Mouse (Mus musculus): ENCODE measurements around the gene Notch3. TPM values are rescaled to one million over a fixed set of nuclear protein-coding genes. Genes with fewer than 3 reads are reported as not detected.
A peak's percentile ranks its signal among the peaks of the same experiment; 100 is the strongest.
"Not testable (repeated sequence)": the region's sequence is repeated elsewhere in the genome, so short reads cannot be mapped to it uniquely, and the experiment has no call there.

The Notch3 gene
- polyA plus RNA-seq, 1 experiment from 2014 or later, result 8.1 TPM

DNA sequence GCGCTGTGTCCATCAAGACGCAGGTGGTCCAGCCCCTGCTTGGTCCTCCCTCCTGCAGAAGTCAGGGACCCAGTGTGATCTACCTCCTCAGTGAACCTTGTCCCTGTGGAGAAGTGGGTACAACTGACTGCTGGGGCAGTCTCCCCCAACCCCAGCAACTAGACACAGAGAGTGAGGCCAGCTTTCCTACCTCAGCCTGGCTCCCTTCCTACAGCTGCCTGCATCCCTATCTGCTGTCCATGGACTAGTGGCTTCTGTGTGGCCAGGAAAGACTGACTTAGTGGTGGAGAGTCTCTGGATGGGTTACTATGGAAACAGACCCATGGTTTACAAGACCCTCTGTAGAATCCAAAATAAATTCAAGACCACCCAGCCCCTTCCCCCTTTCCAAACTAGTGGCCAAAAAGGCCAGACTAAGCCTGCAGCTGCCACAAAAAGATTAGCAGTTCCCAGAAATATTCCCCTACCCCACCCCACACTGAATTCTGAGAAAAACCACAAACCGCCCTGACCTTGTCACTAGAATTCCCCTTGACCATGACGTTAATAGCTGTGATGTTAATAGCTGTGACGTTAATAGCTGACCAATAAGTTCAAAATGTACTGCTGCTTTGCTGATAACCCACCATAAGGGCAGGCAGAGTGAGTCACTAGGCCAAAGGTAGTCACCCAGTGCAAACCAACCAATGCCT is 58.2 kb downstream of the Notch3 start:
- H3K27ac ChIP-seq; H3K9me3 ChIP-seq (ENCODE audit: control insufficient read depth, low read length); H3K4me1 ChIP-seq (replicated peaks; ENCODE audit: control insufficient read depth, insufficient read depth, low read length); H3K36me3 ChIP-seq (replicated peaks; ENCODE audit: control insufficient read depth, insufficient read depth); H3K4me2 ChIP-seq (replicated peaks); DNase-seq (ENCODE audit: low spot score); H3K4me3 ChIP-seq (replicated peaks; ENCODE audit: low read length); H3K9ac ChIP-seq; ATAC-seq (ENCODE audit: low FRiP score): not testable (repeated sequence)
- H3K27me3 ChIP-seq (ENCODE audit: control insufficient read depth, insufficient read depth, low read length), result 0 out of 2 replicates have a peak, but pooled peaks cover 13% of the 10 kb centered on the region
- WGBS, result 86% methylated on average over 5 of the region's 5 CpGs

DNA sequence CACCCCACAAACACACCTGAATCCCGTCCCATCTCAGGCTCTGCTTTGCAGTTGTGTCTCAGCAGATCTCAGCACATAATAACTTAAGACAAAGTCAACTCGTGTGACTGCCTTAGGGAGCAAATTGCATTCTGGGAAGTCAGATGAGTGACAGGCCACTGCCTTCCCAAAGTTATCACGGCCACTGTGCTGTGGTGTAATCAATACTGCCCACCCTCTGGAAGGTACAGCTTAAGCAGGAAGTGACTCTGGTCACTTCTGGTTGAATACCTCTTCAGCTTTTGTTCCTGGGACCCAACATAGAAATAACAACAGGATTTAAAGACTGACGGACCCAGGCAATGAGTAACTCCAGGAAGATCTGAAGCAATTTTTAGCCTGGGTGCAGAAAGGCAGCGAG is 58.8 kb downstream of the Notch3 start:
- H3K27me3 ChIP-seq (ENCODE audit: control insufficient read depth, insufficient read depth, low read length), result 0 out of 2 replicates have a peak, but pooled peaks cover 7% of the 10 kb centered on the region
- H3K27ac ChIP-seq, result no peak overlapping the region
- H3K36me3 ChIP-seq (replicated peaks; ENCODE audit: control insufficient read depth, insufficient read depth), result no peaks in the 10 kb centered on the region
- H3K4me3 ChIP-seq (replicated peaks; ENCODE audit: low read length), result no peak overlapping the region
- H3K4me2 ChIP-seq (replicated peaks), result no peak overlapping the region
- H3K9me3 ChIP-seq (ENCODE audit: control insufficient read depth, low read length), result no peaks in the 10 kb centered on the region
- DNase-seq (ENCODE audit: low spot score), result no peak
- WGBS, result 70% methylated on average over 5 of the region's 5 CpGs
- H3K9ac ChIP-seq, result no peak overlapping the region
- ATAC-seq (ENCODE audit: low FRiP score), result no peak
- no peaks in the 10 kb centered on the region for H3K4me1 ChIP-seq (replicated peaks; ENCODE audit: control insufficient read depth, insufficient read depth, low read length)

DNA sequence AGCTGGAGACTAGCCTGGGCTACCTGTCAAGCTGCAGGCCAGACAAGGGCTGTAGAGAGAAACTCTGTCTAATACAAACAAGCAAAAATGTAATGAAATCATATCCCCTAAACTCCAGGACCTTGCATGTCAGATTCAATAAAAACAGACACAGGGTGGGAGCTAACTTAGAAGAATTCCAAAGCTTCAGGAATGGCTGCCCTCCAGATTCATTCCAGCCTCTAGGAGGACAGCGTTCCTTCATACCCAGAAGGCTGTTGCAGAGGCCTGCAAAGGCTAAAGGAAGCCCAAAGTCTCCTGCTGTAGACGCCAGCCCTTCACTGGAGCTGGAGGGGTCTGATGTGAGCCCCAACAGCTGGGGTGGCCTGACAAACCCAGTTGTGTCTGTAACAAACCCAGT is 60.3 kb downstream of the Notch3 start:
- WGBS, result 83% methylated on average over 2 of the region's 2 CpGs
- no peak overlapping the region for H3K4me2 ChIP-seq (replicated peaks)
- no peak overlapping the region for H3K9ac ChIP-seq
- H3K4me3 ChIP-seq (replicated peaks; ENCODE audit: low read length), result no peak overlapping the region
- H3K9me3 ChIP-seq (ENCODE audit: control insufficient read depth, low read length), result no peaks in the 10 kb centered on the region
- ATAC-seq (ENCODE audit: low FRiP score), result no peak
- H3K36me3 ChIP-seq (replicated peaks; ENCODE audit: control insufficient read depth, insufficient read depth), result no peaks in the 10 kb centered on the region
- 0 out of 2 replicates have a peak, but pooled peaks cover 6% of the 10 kb centered on the region for H3K27me3 ChIP-seq (ENCODE audit: control insufficient read depth, insufficient read depth, low read length)
- H3K4me1 ChIP-seq (replicated peaks; ENCODE audit: control insufficient read depth, insufficient read depth, low read length), result no peaks in the 10 kb centered on the region
- no peak overlapping the region for H3K27ac ChIP-seq
- DNase-seq (ENCODE audit: low spot score), result no peak

DNA sequence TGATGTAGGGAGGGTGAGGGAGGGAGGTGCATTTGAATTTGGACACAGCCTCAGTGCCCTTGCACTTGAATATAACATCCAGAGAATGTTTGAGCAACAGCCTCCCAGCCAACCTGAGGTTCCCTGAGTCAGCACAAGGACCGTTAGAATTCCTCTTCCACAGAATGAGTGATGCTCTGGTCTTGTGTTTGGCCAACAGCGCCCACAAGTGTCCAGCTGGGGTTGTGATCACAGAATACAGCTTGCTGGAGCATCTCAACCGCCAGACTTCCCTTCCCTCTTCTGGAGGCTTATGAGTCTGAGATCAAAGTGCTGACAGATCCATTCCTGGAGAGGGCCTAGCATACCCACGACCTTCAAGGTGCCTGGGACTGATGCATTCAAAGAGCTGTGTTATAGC is 63.6 kb downstream of the Notch3 start:
- Histone ChIP-seq H3K4me2 (replicated peaks) (no peak overlapping the region), H3K4me1 (replicated peaks; ENCODE audit: control insufficient read depth, insufficient read depth, low read length) (0 out of 2 replicates have a peak, but pooled peaks cover 4% of the 10 kb centered on the region), H3K9ac (no peak overlapping the region), H3K27ac (no peak overlapping the region), H3K4me3 (replicated peaks; ENCODE audit: low read length) (no peak overlapping the region), H3K36me3 (replicated peaks; ENCODE audit: control insufficient read depth, insufficient read depth) (no peaks in the 10 kb centered on the region), H3K27me3 (ENCODE audit: control insufficient read depth, insufficient read depth, low read length) (peaks cover 22% of the 10 kb centered on the region), H3K9me3 (ENCODE audit: control insufficient read depth, low read length) (no peaks in the 10 kb centered on the region)
- DNase-seq (ENCODE audit: low spot score) (no peak), ATAC-seq (ENCODE audit: low FRiP score) (no peak)
- 21% methylated on average over 4 of the region's 4 CpGs for WGBS

DNA sequence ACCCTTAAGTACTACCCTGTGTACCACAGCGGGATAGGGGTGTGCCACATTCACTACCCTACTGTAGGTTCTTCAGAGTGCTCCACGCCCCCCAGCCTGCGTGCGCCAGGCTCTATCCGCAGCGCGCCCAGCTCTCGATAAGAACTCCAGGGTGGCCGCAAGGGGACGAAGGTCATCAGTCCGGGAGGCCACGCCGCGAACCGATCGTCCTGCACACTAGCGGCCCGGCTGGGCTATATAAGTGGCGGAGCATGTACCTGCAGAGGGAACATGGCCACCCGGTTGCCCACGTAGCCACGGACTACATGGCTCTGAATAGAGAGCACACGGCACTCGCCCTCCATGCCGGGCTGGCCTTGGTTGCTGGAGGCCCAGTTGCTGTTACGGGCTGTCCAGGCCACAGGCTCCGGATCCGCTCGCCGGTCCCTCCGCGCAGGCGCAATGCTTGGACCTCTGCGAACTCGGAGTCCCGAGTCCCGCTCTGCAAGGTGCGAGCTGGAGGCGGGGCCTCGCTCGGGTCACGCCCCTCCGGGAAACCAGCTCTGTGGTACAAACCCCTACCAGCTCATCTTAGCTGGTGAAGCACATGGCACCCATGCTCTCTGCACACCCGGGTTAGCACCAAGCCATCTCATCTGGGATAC is 66.6 kb downstream of the Notch3 start:
- Histone ChIP-seq H3K36me3 (replicated peaks; ENCODE audit: control insufficient read depth, insufficient read depth) (no peaks in the 10 kb centered on the region), H3K4me1 (replicated peaks; ENCODE audit: control insufficient read depth, insufficient read depth, low read length) (0 out of 2 replicates have a peak, but pooled peaks cover 4% of the 10 kb centered on the region), H3K4me2 (replicated peaks) (peak overlapping the region; percentile 89), H3K27ac (no peak overlapping the region), H3K27me3 (ENCODE audit: control insufficient read depth, insufficient read depth, low read length) (peaks cover 21% of the 10 kb centered on the region), H3K9ac (peak overlapping the region; percentile 74), H3K4me3 (replicated peaks; ENCODE audit: low read length) (peak overlapping the region; percentile 42), H3K9me3 (ENCODE audit: control insufficient read depth, low read length) (no peaks in the 10 kb centered on the region)
- DNase-seq (ENCODE audit: low spot score), result peak; percentile 71
- ATAC-seq (ENCODE audit: low FRiP score), result peak; percentile 88
- under 1% methylated on average over 44 of the region's 44 CpGs for WGBS

DNA sequence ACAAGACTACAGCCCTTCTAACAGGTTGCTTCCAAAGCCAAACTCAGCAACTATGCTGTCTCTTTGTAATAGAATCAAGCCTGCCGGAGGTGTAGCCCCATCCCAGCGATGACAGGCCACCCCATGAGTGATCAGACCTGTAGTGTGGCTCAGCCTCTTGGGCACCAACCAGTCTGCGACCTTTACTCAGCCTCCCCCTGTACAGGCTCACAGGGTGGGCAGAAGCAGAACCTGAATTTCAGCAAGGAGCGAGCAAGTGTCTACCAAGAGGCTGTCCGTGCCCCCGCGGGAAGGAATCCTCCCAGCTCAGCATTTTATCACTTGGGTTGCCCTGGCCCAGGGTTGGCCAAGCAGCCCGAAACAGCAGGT is 67.1 kb downstream of the Notch3 start:
- DNase-seq (ENCODE audit: low spot score) (no peak), ATAC-seq (ENCODE audit: low FRiP score) (peak; percentile 51)
- Histone ChIP-seq H3K27ac (no peak overlapping the region), H3K36me3 (replicated peaks; ENCODE audit: control insufficient read depth, insufficient read depth) (no peaks in the 10 kb centered on the region), H3K4me2 (replicated peaks) (peak overlapping the region; percentile 89), H3K9me3 (ENCODE audit: control insufficient read depth, low read length) (no peaks in the 10 kb centered on the region), H3K4me1 (replicated peaks; ENCODE audit: control insufficient read depth, insufficient read depth, low read length) (0 out of 2 replicates have a peak, but pooled peaks cover 4% of the 10 kb centered on the region), H3K9ac (peak overlapping the region; percentile 74), H3K4me3 (replicated peaks; ENCODE audit: low read length) (peak overlapping the region; percentile 42), H3K27me3 (ENCODE audit: control insufficient read depth, insufficient read depth, low read length) (peaks cover 17% of the 10 kb centered on the region)
- 32% methylated on average over 8 of the region's 8 CpGs for WGBS

DNA sequence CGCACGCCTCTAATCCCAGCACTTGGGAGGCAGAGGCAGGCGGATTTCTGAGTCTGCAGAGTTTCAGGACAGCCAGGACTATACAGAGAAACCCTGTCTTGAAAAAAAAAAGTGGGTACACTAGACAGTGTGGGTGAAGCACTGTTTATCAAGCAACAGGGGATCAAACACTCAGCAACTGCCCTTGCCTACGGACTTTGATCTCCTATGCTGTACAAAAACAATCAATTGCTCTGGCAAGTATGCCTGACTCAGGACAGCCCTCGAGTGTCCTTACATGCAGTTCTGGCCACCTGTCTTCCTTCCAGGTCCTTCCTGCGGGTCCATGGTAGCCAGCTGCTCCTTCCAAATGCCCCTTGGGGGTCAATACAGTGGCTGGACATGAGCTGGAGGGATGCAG is 67.7 kb downstream of the Notch3 start:
- ATAC-seq (ENCODE audit: low FRiP score); H3K4me2 ChIP-seq (replicated peaks); H3K9me3 ChIP-seq (ENCODE audit: control insufficient read depth, low read length); DNase-seq (ENCODE audit: low spot score); H3K4me3 ChIP-seq (replicated peaks; ENCODE audit: low read length); H3K27ac ChIP-seq; H3K36me3 ChIP-seq (replicated peaks; ENCODE audit: control insufficient read depth, insufficient read depth); H3K4me1 ChIP-seq (replicated peaks; ENCODE audit: control insufficient read depth, insufficient read depth, low read length); H3K9ac ChIP-seq: not testable (repeated sequence)
- 91% methylated on average over 6 of the region's 6 CpGs for WGBS
- H3K27me3 ChIP-seq (ENCODE audit: control insufficient read depth, insufficient read depth, low read length), result peaks cover 17% of the 10 kb centered on the region

DNA sequence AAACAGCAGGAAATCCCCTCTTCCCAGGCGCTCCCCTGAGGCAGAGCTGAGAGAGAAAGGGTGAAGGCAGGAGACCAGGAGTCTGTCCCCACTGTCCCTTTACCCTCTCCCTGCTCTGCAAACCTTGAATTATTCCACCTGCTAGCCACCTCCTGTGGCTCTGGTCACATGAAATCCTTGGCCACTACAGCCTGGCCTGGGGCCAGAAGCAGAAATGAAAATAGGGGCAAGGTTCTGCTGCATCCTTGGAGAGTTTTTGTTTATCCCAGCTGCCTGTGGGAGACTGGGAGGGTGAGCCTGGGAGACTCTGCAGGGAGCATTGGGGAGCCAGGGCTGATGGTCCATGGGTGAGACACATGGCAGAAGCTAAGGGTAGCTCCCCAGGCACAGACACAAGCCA is 69.0 kb downstream of the Notch3 start:
- H3K4me1 ChIP-seq (replicated peaks; ENCODE audit: control insufficient read depth, insufficient read depth, low read length), result 0 out of 2 replicates have a peak, but pooled peaks cover 4% of the 10 kb centered on the region
- 63% methylated on average over 1 of the region's 1 CpGs for WGBS
- H3K4me2 ChIP-seq (replicated peaks), result no peak overlapping the region
- H3K9ac ChIP-seq, result no peak overlapping the region
- ATAC-seq (ENCODE audit: low FRiP score), result no peak
- H3K27me3 ChIP-seq (ENCODE audit: control insufficient read depth, insufficient read depth, low read length), result peaks cover 17% of the 10 kb centered on the region
- DNase-seq (ENCODE audit: low spot score), result no peak
- H3K27ac ChIP-seq, result no peak overlapping the region
- no peak overlapping the region for H3K4me3 ChIP-seq (replicated peaks; ENCODE audit: low read length)
- no peaks in the 10 kb centered on the region for H3K36me3 ChIP-seq (replicated peaks; ENCODE audit: control insufficient read depth, insufficient read depth)
- H3K9me3 ChIP-seq (ENCODE audit: control insufficient read depth, low read length), result peaks cover 6% of the 10 kb centered on the region; the same call in 1 of the 2 replicates

DNA sequence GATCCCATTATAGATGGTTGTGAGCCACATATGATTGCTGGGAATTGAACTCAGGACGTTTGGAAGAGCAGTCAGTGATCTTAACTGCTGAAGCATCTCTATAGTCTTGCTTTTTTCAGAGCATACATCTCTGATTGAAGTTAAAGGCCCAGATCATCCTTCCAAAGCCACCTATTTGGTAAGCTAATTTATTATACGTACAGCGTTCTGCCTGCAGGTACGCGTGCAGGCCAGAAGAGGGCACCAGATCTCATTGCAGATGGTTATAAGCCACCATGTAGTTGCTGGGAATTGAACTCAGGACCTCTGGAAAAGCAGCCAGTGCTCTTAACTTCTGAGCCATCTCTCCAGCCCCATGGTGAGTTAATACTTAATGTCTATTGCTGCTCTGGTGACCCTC is 73.8 kb downstream of the Notch3 start:
- Histone ChIP-seq H3K36me3 (replicated peaks; ENCODE audit: control insufficient read depth, insufficient read depth) (no peaks in the 10 kb centered on the region), H3K4me1 (replicated peaks; ENCODE audit: control insufficient read depth, insufficient read depth, low read length) (peaks cover 12% of the 10 kb centered on the region), H3K9ac (no peak overlapping the region), H3K9me3 (ENCODE audit: control insufficient read depth, low read length) (peaks cover 6% of the 10 kb centered on the region; the same call in 1 of the 2 replicates), H3K4me2 (replicated peaks) (no peak overlapping the region), H3K27me3 (ENCODE audit: control insufficient read depth, insufficient read depth, low read length) (no peaks in the 10 kb centered on the region), H3K4me3 (replicated peaks; ENCODE audit: low read length) (no peak overlapping the region), H3K27ac (no peak overlapping the region)
- ATAC-seq (ENCODE audit: low FRiP score) (no peak), DNase-seq (ENCODE audit: low spot score) (no peak)
- 87% methylated on average over 5 of the region's 5 CpGs for WGBS
